ENCODE assay signal across 22 mouse cellular contexts in genomic region chr6:50644701-50645100, GRCm38 (mm10). TPM values are rescaled to one million over a fixed set of nuclear protein-coding genes. Genes with fewer than 3 reads are reported as not detected.
DNase-seq lines count a peak whose midpoint lies in the region; ATAC-seq lines count a peak whose summit lies in the region.
"Had no signal": no experiment of that assay in that cellular context is flagged by ENCODE, and none has a peak within 500 bp of the region (broad histone marks: within the 10 kb centered on the region; RNA-seq: fewer than 3 reads in every experiment).

No protein-coding gene starts in this region.

- peak; percentile 36 for DNase-seq in embryonic facial prominence, embryonic 14.5 days (ENCODE audit: low spot score)
- DNase-seq in embryonic facial prominence, embryonic 10.5 days (ENCODE audit: low spot score), result no peak
- peak; percentile 55 for DNase-seq in kidney, postnatal 14 days
- peak; percentile 30 for DNase-seq in lung, postnatal 36 days
- no peak for DNase-seq in lung, adult 18-20 months
- DNase-seq in right cerebral cortex, postnatal 36 days (ENCODE audit: low spot score in 2 of 2), result no peak
- DNase-seq: adrenal gland, postnatal 14 days; cerebellum, adult 11 months; cerebellum, adult 8-10 months; forebrain, postnatal 0 days; gastrocnemius, adult 2 months; gastrocnemius, postnatal 25 days had no signal

- no peaks in the 10 kb centered on the region for H3K27me3 ChIP-seq in embryonic facial prominence, embryonic 14.5 days (replicated peaks; ENCODE audit: control insufficient read depth, insufficient read depth, low read length)
- 0 out of 2 replicates have a peak, but pooled peaks cover 4% of the 10 kb centered on the region for H3K27me3 ChIP-seq in embryonic facial prominence, embryonic 10.5 days (replicated peaks; ENCODE audit: low read depth, poor library complexity, severe bottlenecking)
- H3K27me3 ChIP-seq in kidney, embryonic 16.5 days (ENCODE audit: insufficient read depth, low read length), result no peaks in the 10 kb centered on the region
- H3K27me3 ChIP-seq: embryonic facial prominence, embryonic 13.5 days; forebrain, embryonic 13.5 days; Patski had no signal

- no peak overlapping the region for H3K4me2 ChIP-seq in embryonic facial prominence, embryonic 14.5 days (ENCODE audit: low read depth, low read length)
- H3K4me2 ChIP-seq in kidney, embryonic 16.5 days (replicated peaks; ENCODE audit: low read depth, low read length), result no peak overlapping the region
- H3K4me2 ChIP-seq: embryonic facial prominence, embryonic 13.5 days; forebrain, embryonic 13.5 days; hindbrain, embryonic 14.5 days had no signal

- H3K36me3 ChIP-seq in embryonic facial prominence, embryonic 14.5 days (ENCODE audit: control insufficient read depth, insufficient read depth, low read length), result no peaks in the 10 kb centered on the region
- no peaks in the 10 kb centered on the region for H3K36me3 ChIP-seq in embryonic facial prominence, embryonic 10.5 days (replicated peaks)
- H3K36me3 ChIP-seq in kidney, embryonic 16.5 days (ENCODE audit: insufficient read depth, low read length), result no peaks in the 10 kb centered on the region
- H3K36me3 ChIP-seq: embryonic facial prominence, embryonic 13.5 days; hindbrain, embryonic 10.5 days had no signal

- no peak overlapping the region for H3K4me3 ChIP-seq in embryonic facial prominence, embryonic 14.5 days (ENCODE audit: low read depth, low read length)
- H3K4me3 ChIP-seq in embryonic facial prominence, embryonic 10.5 days, result no peak overlapping the region
- H3K4me3 ChIP-seq in kidney, embryonic 16.5 days (ENCODE audit: low read length), result no peak overlapping the region
- H3K4me3 ChIP-seq: embryonic facial prominence, embryonic 13.5 days; forebrain, embryonic 13.5 days; gastrocnemius, adult 2 months; hindbrain, embryonic 10.5 days had no signal

- no peak for ATAC-seq in embryonic facial prominence, embryonic 14.5 days (ENCODE audit: low read depth)
- no peak for ATAC-seq in kidney, embryonic 16.5 days (ENCODE audit: low FRiP score, low TSS enrichment)
- ATAC-seq: activated CD4-positive, CD25-positive, alpha-beta regulatory T cell, adult 4 months; forebrain, embryonic 13.5 days; forebrain, postnatal 0 days; Patski had no signal

- H3K4me1 ChIP-seq in embryonic facial prominence, embryonic 14.5 days (ENCODE audit: control insufficient read depth, insufficient read depth, low read length), result peaks cover 10% of the 10 kb centered on the region; the same call in 1 of the 2 replicates
- peaks cover 39% of the 10 kb centered on the region for H3K4me1 ChIP-seq in embryonic facial prominence, embryonic 10.5 days
- peaks cover 22% of the 10 kb centered on the region for H3K4me1 ChIP-seq in kidney, embryonic 16.5 days (ENCODE audit: insufficient read depth, low read length)

- H3K27ac ChIP-seq in embryonic facial prominence, embryonic 14.5 days (replicated peaks; ENCODE audit: low read depth, low read length), result no peak overlapping the region
- H3K27ac ChIP-seq in embryonic facial prominence, embryonic 10.5 days (replicated peaks), result no peak overlapping the region
- H3K27ac ChIP-seq in kidney, embryonic 16.5 days (ENCODE audit: low read length), result no peak overlapping the region
- H3K27ac ChIP-seq: embryonic facial prominence, embryonic 13.5 days; forebrain, embryonic 13.5 days; gastrocnemius, adult 2 months; hindbrain, embryonic 10.5 days; hindbrain, embryonic 14.5 days had no signal

- no peak overlapping the region for H3K9ac ChIP-seq in embryonic facial prominence, embryonic 14.5 days (ENCODE audit: low read depth, low read length)
- H3K9ac ChIP-seq in kidney, embryonic 16.5 days (replicated peaks; ENCODE audit: low read length), result no peak overlapping the region
- H3K9ac ChIP-seq: embryonic facial prominence, embryonic 13.5 days; forebrain, embryonic 13.5 days; forebrain, postnatal 0 days; hindbrain, embryonic 14.5 days had no signal

- WGBS in embryonic facial prominence, embryonic 14.5 days, result 50% methylated on average over 3 of the region's 3 CpGs
- 76% methylated on average over 3 of the region's 3 CpGs for WGBS in embryonic facial prominence, embryonic 10.5 days
- 58% methylated on average over 3 of the region's 3 CpGs for WGBS in kidney, embryonic 16.5 days

- no peaks in the 10 kb centered on the region for H3K9me3 ChIP-seq in embryonic facial prominence, embryonic 14.5 days (ENCODE audit: control insufficient read depth, low read length)
- no peaks in the 10 kb centered on the region for H3K9me3 ChIP-seq in embryonic facial prominence, embryonic 10.5 days
- H3K9me3 ChIP-seq in kidney, embryonic 16.5 days (ENCODE audit: low read length), result no peaks in the 10 kb centered on the region
- H3K9me3 ChIP-seq: embryonic facial prominence, embryonic 13.5 days; forebrain, embryonic 13.5 days; hindbrain, embryonic 10.5 days had no signal

RNA-seq across cellular contexts. Expression of gene Npvf, which starts 9.5 kb away (rescaled TPM):
- 0.29 and 0.62 TPM in 2 replicates for polyA plus RNA-seq in embryonic facial prominence, embryonic 14.5 days (2014; fragmentation: Nextera tagmentation; extraction: Ambion mirVana)
- polyA plus RNA-seq in embryonic facial prominence, embryonic 10.5 days (2016; fragmentation: Nextera tagmentation; extraction: Ambion mirVana), result not detected in 2 replicates
- polyA plus RNA-seq in kidney, embryonic 16.5 days (2015; fragmentation: Nextera tagmentation; extraction: Ambion mirVana), result 0.37 and 0.54 TPM in 2 replicates
- polyA plus RNA-seq: activated CD4-positive, CD25-positive, alpha-beta regulatory T cell, adult 4 months; C2C12; cortical plate, adult 2 months; embryonic facial prominence, embryonic 13.5 days; forebrain, embryonic 13.5 days; heart, embryonic 14.5 days; hindbrain, embryonic 10.5 days; Patski had no signal

RNA-seq across cellular contexts. Expression of gene 4921507P07Rik, which starts 48.3 kb away (rescaled TPM):
- polyA plus RNA-seq in embryonic facial prominence, embryonic 14.5 days (2014; fragmentation: Nextera tagmentation; extraction: Ambion mirVana), result 0.65 and 0.96 TPM in 2 replicates
- 0.49 and 0.69 TPM in 2 replicates for polyA plus RNA-seq in embryonic facial prominence, embryonic 10.5 days (2016; fragmentation: Nextera tagmentation; extraction: Ambion mirVana)
- polyA plus RNA-seq in kidney, embryonic 16.5 days (2015; fragmentation: Nextera tagmentation; extraction: Ambion mirVana), result 1.0 and 1.7 TPM in 2 replicates
- polyA plus RNA-seq: C2C12 had no signal

Comparison
In these comparisons a context has a peak if more than half of its experiments do, and no peak if none do; other contexts are left out.
1. DNase-seq: peak in embryonic facial prominence, embryonic 14.5 days (single experiment), kidney, postnatal 14 days (single experiment) and lung, postnatal 36 days (single experiment); none in embryonic facial prominence, embryonic 10.5 days (single experiment), lung, adult 18-20 months (0 of 2) and right cerebral cortex, postnatal 36 days (0 of 2).